Mouse (Mus musculus) liver, adult 2 months (tissue): ENCODE measurements around the gene Gng7. TPM values are rescaled to one million over a fixed set of nuclear protein-coding genes. Genes with fewer than 3 reads are reported as not detected.

Experiments
- DNase-seq: peaks from one replicate; pipeline ENCODE4 v3.0.0-alpha.2; 2011; ENCODE audit warnings: low read depth, low spot score; ENCODE audit errors: extremely low read depth
- H3K27ac ChIP-seq: fragments of 200-500 bp; replicated peaks from 2 replicates; pipeline ENCODE4 v1.5.1; 2012; ENCODE audit warnings: low read depth, mild to moderate bottlenecking, control low read depth, inconsistent platforms, low read length; ENCODE audit not compliant: insufficient read depth
- H3K27me3 ChIP-seq: fragments of 200-500 bp; 2 replicates; pipeline ENCODE4 v1.6.1; 2012; ENCODE audit warnings: mild to moderate bottlenecking, moderate library complexity, low read length, inconsistent platforms; ENCODE audit not compliant: control insufficient read depth, insufficient read depth
- H3K36me3 ChIP-seq: fragments of 200-500 bp; 2 replicates; pipeline ENCODE4 v1.6.1; 2012; ENCODE audit warnings: low read length, inconsistent platforms; ENCODE audit not compliant: control insufficient read depth, insufficient read depth
- H3K4me1 ChIP-seq: fragments of 200-500 bp; 2 replicates; pipeline ENCODE4 v1.6.1; 2011; ENCODE audit warnings: low read length; ENCODE audit not compliant: control insufficient read depth, insufficient read depth
- H3K4me3 ChIP-seq: fragments of 200-500 bp; 2 replicates; pipeline ENCODE4 v1.5.1; 2011; ENCODE audit warnings: low read depth, mild to moderate bottlenecking, control low read depth, low read length, moderate library complexity; ENCODE audit not compliant: insufficient read depth
- H3K79me2 ChIP-seq: fragments of 200-500 bp; 2 replicates; pipeline ENCODE4 v1.6.1; 2012; ENCODE audit warnings: inconsistent platforms, mild to moderate bottlenecking, low read length, moderate library complexity; ENCODE audit not compliant: control insufficient read depth, insufficient read depth
- H3K9ac ChIP-seq: fragments of 200-500 bp; 2 replicates; pipeline ENCODE4 v1.6.1; 2012; ENCODE audit warnings: low read depth, mild to moderate bottlenecking, control low read depth, inconsistent platforms, low read length
- CTCF ChIP-seq: fragments of 200-500 bp; IDR thresholded peaks from 2 replicates; pipeline ENCODE4 v1.5.1; 2011; ENCODE audit warnings: low read depth, low read length, control low read depth
- POLR2A ChIP-seq: fragments of 200-500 bp; IDR thresholded peaks from 2 replicates; pipeline ENCODE4 v1.6.1; 2011; ENCODE audit warnings: low read length, control low read depth; ENCODE audit not compliant: insufficient read depth; ENCODE audit errors: extremely low read depth
- WGBS: fragments of 180-500 bp; shearing (Covaris S2); methylation state at CpG from one replicate; pipeline ENCODE4 v1.1.7; 2018; 5-methylcytosine and 5-hydroxymethylcytosine counted together
- polyA plus RNA-seq: library from polyadenylated mRNA; depleted of rRNA; stranded (reverse); fragments of >200 nt; gene quantifications from 2 replicates; pipeline ENCODE4 v1.2.3, GENCODE M21; 2012
- total RNA-seq: library from RNA; depleted of rRNA; stranded (reverse); fragments of >200 nt; gene quantifications from 2 replicates; pipeline ENCODE4 v1.2.3, GENCODE M21; 2014

Gng7 gene
- total and polyA plus RNA-seq, 2 experiments, result 0.09 to 0.65 TPM

DNA sequence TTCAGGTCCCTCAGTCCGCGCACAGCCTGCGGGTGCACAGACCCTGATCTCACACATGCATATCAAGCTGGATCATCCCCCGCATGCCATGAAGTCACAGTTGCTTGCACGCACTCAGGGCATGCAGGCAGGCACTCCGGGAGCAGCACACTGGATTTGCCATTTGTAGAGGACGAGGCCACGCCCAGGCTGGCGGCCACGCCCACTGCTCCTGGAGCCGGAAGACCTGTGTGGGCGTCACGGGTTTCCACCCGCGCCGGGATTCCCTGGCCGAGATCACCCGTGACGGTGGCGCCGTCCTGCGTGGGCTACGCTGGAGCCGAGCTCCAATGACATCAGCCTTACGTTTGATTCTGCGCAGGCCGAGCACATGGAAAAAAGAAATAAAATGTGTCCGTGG is 75.1 kb downstream of the Gng7 start:
- Histone ChIP-seq H3K27ac (no peak overlapping the region), H3K9ac (no peak overlapping the region), H3K27me3 (no peaks in the 10 kb centered on the region), H3K4me1 (peaks cover 11% of the 10 kb centered on the region), H3K36me3 (no peaks in the 10 kb centered on the region), H3K4me3 (peak overlapping the region; percentile 40; the same call in 1 of the 2 replicates), H3K79me2 (no peaks in the 10 kb centered on the region)
- WGBS, result 4% methylated on average over 28 of the region's 28 CpGs
- DNase-seq, result peak; percentile 61
- no peak for TF ChIP-seq POLR2A
- TF ChIP-seq CTCF, result no peak

DNA sequence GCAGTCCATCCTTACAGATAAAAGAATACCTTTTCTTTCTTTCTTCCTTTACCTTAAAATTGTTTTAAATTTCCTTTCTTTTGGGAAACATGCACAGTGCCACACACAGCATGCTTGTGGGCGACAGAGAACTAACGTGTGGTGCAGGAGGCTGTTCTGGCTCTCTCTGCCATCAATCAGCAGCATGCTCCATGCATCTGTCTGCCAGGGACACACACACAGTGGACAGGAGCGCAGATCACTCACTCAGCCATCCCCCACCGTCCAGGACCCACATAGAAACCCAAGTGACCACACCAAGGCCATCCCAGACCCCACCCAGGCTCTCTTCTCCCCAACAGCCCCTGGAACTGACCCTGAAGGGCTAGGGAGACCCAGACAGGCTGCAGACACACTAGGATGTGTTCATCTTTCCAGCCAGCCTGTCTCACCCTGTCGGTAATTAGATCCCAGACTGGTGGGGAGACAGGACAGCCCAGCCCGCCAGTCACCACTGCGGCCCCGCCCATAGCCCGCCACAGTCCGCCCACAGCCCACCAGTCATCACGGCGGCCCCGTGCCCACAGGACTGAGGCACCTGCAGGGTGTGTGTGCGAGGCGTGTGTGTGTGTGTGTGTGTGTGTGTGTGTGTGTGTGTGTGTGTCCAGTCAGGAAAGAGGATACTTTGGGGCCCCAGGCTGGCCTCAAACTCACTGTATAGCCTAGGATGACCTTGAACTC is 75.8 kb downstream of the Gng7 start:
- H3K4me3 ChIP-seq, result no peak overlapping the region
- DNase-seq, result no peak
- no peaks in the 10 kb centered on the region for H3K27me3 ChIP-seq
- 33% methylated on average over 15 of the region's 15 CpGs for WGBS
- H3K9ac ChIP-seq, result no peak overlapping the region
- H3K4me1 ChIP-seq, result peaks cover 11% of the 10 kb centered on the region
- no peak overlapping the region for H3K27ac ChIP-seq
- no peaks in the 10 kb centered on the region for H3K79me2 ChIP-seq
- TF ChIP-seq CTCF (no peak), POLR2A (no peak)
- no peaks in the 10 kb centered on the region for H3K36me3 ChIP-seq

DNA sequence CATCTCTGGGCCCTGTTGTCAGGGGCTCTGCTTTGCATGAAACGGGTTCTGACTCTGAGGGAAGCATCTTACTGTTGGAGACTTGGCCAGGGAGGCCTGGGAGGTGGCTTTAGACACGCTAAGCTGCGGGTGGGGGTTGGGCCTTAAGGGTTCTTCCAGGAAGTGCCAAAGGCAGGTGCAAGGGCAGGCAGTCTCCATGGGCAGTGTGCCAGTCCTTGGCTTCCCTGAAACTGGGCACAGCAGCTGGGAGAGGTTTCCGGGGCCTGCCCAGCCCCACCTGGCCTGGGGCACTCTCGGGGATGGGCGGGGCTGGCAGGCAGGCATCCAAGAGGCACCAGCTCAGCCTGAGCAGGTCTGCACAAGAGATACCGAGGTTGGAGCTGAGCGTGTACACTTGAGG is 77.1 kb downstream of the Gng7 start:
- no peak for TF ChIP-seq POLR2A
- TF ChIP-seq CTCF, result no peak
- Histone ChIP-seq H3K27me3 (no peaks in the 10 kb centered on the region), H3K27ac (no peak overlapping the region), H3K36me3 (no peaks in the 10 kb centered on the region), H3K4me1 (peaks cover 19% of the 10 kb centered on the region), H3K4me3 (no peak overlapping the region), H3K9ac (no peak overlapping the region), H3K79me2 (no peaks in the 10 kb centered on the region)
- no peak for DNase-seq
- WGBS, result 36% methylated on average over 8 of the region's 8 CpGs

GRCm38 (mm10) chr10:80936810-80937164 is 78.0 kb downstream of the Gng7 start:
- H3K4me1 ChIP-seq, result peaks cover 19% of the 10 kb centered on the region
- H3K27ac ChIP-seq, result no peak overlapping the region
- no peak for DNase-seq
- WGBS, result 21% methylated on average over 6 of the region's 6 CpGs
- no peaks in the 10 kb centered on the region for H3K36me3 ChIP-seq
- no peaks in the 10 kb centered on the region; the same call in 1 of the 2 replicates for H3K27me3 ChIP-seq
- H3K9ac ChIP-seq, result no peak overlapping the region
- no peaks in the 10 kb centered on the region for H3K79me2 ChIP-seq
- no peak for TF ChIP-seq CTCF
- no peak for TF ChIP-seq POLR2A
- no peak overlapping the region for H3K4me3 ChIP-seq

DNA sequence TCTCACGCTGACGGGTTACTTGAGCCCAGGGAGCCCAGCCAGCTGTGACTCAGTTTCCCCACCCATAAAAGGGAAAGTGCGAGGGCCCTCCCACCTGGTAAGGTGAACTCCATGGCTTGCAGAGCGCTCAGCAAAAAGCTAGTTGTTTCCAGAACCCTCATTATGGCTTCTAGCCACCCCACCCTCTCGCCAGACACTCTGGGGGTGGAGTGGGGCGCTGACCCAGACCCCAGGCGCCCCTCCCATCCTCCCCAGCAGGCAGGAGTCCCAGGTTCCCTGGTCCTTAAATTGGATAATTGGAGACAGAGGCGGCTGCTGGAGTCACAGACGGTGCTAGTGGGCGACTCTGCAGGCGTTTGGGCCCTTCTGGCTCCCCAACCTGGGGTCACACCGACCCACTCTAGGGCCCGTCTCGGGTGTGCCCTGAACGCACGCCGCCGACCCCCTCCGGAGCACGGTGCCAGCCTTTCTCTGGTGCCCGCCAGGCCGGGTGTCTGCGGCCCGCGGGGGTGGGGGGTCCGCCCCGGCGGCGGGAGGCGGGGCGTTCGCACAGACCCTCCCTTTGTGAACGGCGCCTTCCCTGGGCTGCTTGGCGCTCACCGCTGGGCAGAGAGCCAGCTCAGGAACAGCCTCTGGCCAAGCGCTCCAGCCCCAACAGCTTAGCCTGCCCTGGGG is 78.5 kb downstream of the Gng7 start:
- peak; percentile 27 for DNase-seq
- Histone ChIP-seq H3K79me2 (no peaks in the 10 kb centered on the region), H3K4me1 (peaks cover 19% of the 10 kb centered on the region), H3K27me3 (no peaks in the 10 kb centered on the region; the same call in 1 of the 2 replicates), H3K4me3 (no peak overlapping the region), H3K9ac (no peak overlapping the region), H3K36me3 (no peaks in the 10 kb centered on the region), H3K27ac (no peak overlapping the region)
- TF ChIP-seq CTCF (no peak), POLR2A (no peak)
- WGBS, result 3% methylated on average over 37 of the region's 37 CpGs

DNA sequence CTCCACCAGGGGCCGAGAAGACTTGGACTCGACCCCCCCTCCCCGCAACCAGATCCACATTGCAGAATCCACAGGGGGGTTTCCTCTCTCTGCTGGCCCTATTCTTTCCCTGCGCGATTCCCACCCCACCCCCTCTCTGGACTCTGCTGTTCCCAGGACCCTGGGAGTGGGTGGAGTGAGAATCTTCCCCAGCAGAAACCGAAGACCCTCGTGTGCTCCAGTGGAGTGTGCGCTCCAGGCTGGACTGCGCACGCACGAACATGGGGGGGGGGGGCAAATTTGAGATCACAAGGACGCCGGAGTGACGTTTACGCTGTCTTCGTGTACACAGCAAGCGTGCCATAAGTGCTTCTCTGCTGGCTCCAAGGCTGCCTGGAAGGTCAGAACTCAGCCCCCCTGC is 79.0 kb downstream of the Gng7 start:
- DNase-seq, result no peak
- no peaks in the 10 kb centered on the region for H3K79me2 ChIP-seq
- WGBS, result 20% methylated on average over 17 of the region's 17 CpGs
- H3K4me3 ChIP-seq, result no peak overlapping the region
- H3K27me3 ChIP-seq, result no peaks in the 10 kb centered on the region; the same call in 1 of the 2 replicates
- H3K36me3 ChIP-seq, result no peaks in the 10 kb centered on the region
- no peak overlapping the region for H3K27ac ChIP-seq
- H3K4me1 ChIP-seq, result peaks cover 21% of the 10 kb centered on the region
- no peak overlapping the region for H3K9ac ChIP-seq
- TF ChIP-seq CTCF (no peak), POLR2A (no peak)
